Mouse (Mus musculus) testis, adult 2 months (tissue): ENCODE results near the gene Olfr1293-ps.

Experiments
- CTCF ChIP-seq: fragments of 200-500 bp; IDR thresholded peaks from 2 replicates; pipeline ENCODE4 v1.5.1; 2012; ENCODE audit warnings: low read depth, mild to moderate bottlenecking, inconsistent platforms, low read length, moderate library complexity; ENCODE audit not compliant: control insufficient read depth, insufficient read depth, insufficient replicate concordance
- POLR2A ChIP-seq: fragments of 200-500 bp; IDR thresholded peaks from 2 replicates; pipeline ENCODE4 v1.6.1; 2012; ENCODE audit warnings: low read depth, mild to moderate bottlenecking, inconsistent platforms, low read length, moderate library complexity; ENCODE audit not compliant: control insufficient read depth

DNA sequence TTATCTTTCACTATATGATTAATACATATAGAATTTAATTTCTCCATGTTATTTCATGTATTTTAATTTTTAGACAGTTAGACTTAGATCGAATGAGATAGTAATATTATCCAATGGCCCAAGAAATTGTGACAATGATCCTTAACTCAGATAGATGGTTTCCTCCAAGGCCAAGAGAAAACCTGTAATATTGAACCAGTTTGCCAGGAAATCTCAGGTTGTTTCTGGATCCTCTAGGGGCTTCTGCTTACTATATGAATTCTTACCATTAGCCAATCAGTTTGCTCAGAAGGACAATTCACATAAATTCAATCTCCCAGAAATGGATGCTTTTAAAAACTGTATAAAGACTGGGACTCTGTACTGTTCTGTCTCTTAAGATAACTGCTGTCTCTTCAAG, at the start of gene Olfr1293-ps:
- TF ChIP-seq CTCF (no peak), POLR2A (no peak)
